Mouse (Mus musculus): ENCODE measurements at regions not wholly inside any gene's neighbourhood (a gene's known extent, or its start where the extent isn't known, plus 50 kb on each side); places are given as distances from the start of the nearest gene placed in this dataset.

GRCm38 (mm10) chr16:91156506-91156905 lies 61.6 kb upstream of the 4932438H23Rik start:
- no peak for ATAC-seq (ENCODE audit: insufficient number of reproducible peaks, insufficient read depth, low FRiP score, low TSS enrichment, low read depth)
- Histone ChIP-seq H3K4me2 (no peak overlapping the region), H3K27ac (no peak overlapping the region), H3K4me1 (replicated peaks) (0 out of 2 replicates have a peak, but pooled peaks cover 5% of the 10 kb centered on the region), H3K9ac (replicated peaks) (no peak overlapping the region), H3K27me3 (peaks cover 1% of the 10 kb centered on the region; the same call in 1 of the 2 replicates), H3K9me3 (no peaks in the 10 kb centered on the region), H3K36me3 (no peaks in the 10 kb centered on the region), H3K4me3 (replicated peaks) (no peak overlapping the region)
- 29% methylated on average over 15 of the region's 15 CpGs for WGBS

GRCm38 (mm10) chr16:91160679-91161078 lies 64.6 kb upstream of the Olig2 start:
- ATAC-seq (ENCODE audit: insufficient number of reproducible peaks, insufficient read depth, low FRiP score, low TSS enrichment, low read depth) = no peak
- H3K9ac ChIP-seq (replicated peaks) = no peak overlapping the region
- 0 out of 2 replicates have a peak, but pooled peaks cover 5% of the 10 kb centered on the region for H3K4me1 ChIP-seq (replicated peaks)
- H3K36me3 ChIP-seq = no peaks in the 10 kb centered on the region
- H3K9me3 ChIP-seq = no peaks in the 10 kb centered on the region
- H3K27ac ChIP-seq = no peak overlapping the region
- no peak overlapping the region for H3K4me2 ChIP-seq
- H3K27me3 ChIP-seq = peaks cover 23% of the 10 kb centered on the region
- 15% methylated on average over 8 of the region's 8 CpGs for WGBS
- H3K4me3 ChIP-seq (replicated peaks) = no peak overlapping the region

- H3K27ac ChIP-seq = no peak overlapping the region
- H3K36me3 ChIP-seq = no peaks in the 10 kb centered on the region
- no peaks in the 10 kb centered on the region for H3K9me3 ChIP-seq
- no peak for ATAC-seq (ENCODE audit: insufficient number of reproducible peaks, insufficient read depth, low FRiP score, low TSS enrichment, low read depth)
- no peaks in the 10 kb centered on the region for H3K4me1 ChIP-seq (replicated peaks)
- H3K4me2 ChIP-seq = no peak overlapping the region
- peaks cover 23% of the 10 kb centered on the region for H3K27me3 ChIP-seq
- H3K4me3 ChIP-seq (replicated peaks) = no peak overlapping the region
- 74% methylated on average over 6 of the region's 6 CpGs for WGBS
- H3K9ac ChIP-seq (replicated peaks) = no peak overlapping the region
Measured at GRCm38 (mm10) chr16:91161616-91162015, 63.6 kb upstream of the Olig2 start.

GRCm38 (mm10) chr16:91162381-91162780 lies 62.9 kb upstream of the Olig2 start:
- H3K4me2 ChIP-seq = no peak overlapping the region
- H3K27me3 ChIP-seq = peaks cover 31% of the 10 kb centered on the region
- no peaks in the 10 kb centered on the region for H3K4me1 ChIP-seq (replicated peaks)
- WGBS = 59% methylated on average over 6 of the region's 6 CpGs
- no peak overlapping the region for H3K27ac ChIP-seq
- no peaks in the 10 kb centered on the region for H3K9me3 ChIP-seq
- H3K9ac ChIP-seq (replicated peaks) = no peak overlapping the region
- no peak overlapping the region for H3K4me3 ChIP-seq (replicated peaks)
- no peak for ATAC-seq (ENCODE audit: insufficient number of reproducible peaks, insufficient read depth, low FRiP score, low TSS enrichment, low read depth)
- H3K36me3 ChIP-seq = no peaks in the 10 kb centered on the region

GRCm38 (mm10) chr16:91165906-91166305 lies 59.4 kb upstream of the Olig2 start:
- ATAC-seq (ENCODE audit: insufficient number of reproducible peaks, insufficient read depth, low FRiP score, low TSS enrichment, low read depth) = no peak
- Histone ChIP-seq H3K27ac (no peak overlapping the region), H3K9ac (replicated peaks) (no peak overlapping the region), H3K4me3 (replicated peaks) (no peak overlapping the region), H3K4me1 (replicated peaks) (peaks cover 8% of the 10 kb centered on the region), H3K27me3 (peaks cover 62% of the 10 kb centered on the region), H3K4me2 (no peak overlapping the region), H3K36me3 (no peaks in the 10 kb centered on the region), H3K9me3 (no peaks in the 10 kb centered on the region)
- whole genome bisulfite sequencing = 78% methylated on average over 4 of the region's 4 CpGs

- no peak overlapping the region for H3K4me2 ChIP-seq
- peaks cover 59% of the 10 kb centered on the region for H3K27me3 ChIP-seq
- H3K27ac ChIP-seq = no peak overlapping the region
- no peaks in the 10 kb centered on the region for H3K36me3 ChIP-seq
- no peak overlapping the region for H3K9ac ChIP-seq (replicated peaks)
- H3K4me3 ChIP-seq (replicated peaks) = no peak overlapping the region
- ATAC-seq (ENCODE audit: insufficient number of reproducible peaks, insufficient read depth, low FRiP score, low TSS enrichment, low read depth) = no peak
- H3K4me1 ChIP-seq (replicated peaks) = peaks cover 8% of the 10 kb centered on the region
- H3K9me3 ChIP-seq = no peaks in the 10 kb centered on the region
Measured at GRCm38 (mm10) chr16:91166866-91167265, 58.4 kb upstream of the Olig2 start.

- Histone ChIP-seq H3K9me3 (no peaks in the 10 kb centered on the region), H3K27me3 (peaks cover 50% of the 10 kb centered on the region), H3K36me3 (no peaks in the 10 kb centered on the region), H3K4me1 (replicated peaks) (peaks cover 8% of the 10 kb centered on the region), H3K9ac (replicated peaks) (no peak overlapping the region), H3K27ac (no peak overlapping the region), H3K4me2 (no peak overlapping the region), H3K4me3 (replicated peaks) (no peak overlapping the region)
- 63% methylated on average over 7 of the region's 7 CpGs for WGBS
- ATAC-seq (ENCODE audit: insufficient number of reproducible peaks, insufficient read depth, low FRiP score, low TSS enrichment, low read depth) = no peak
Measured at GRCm38 (mm10) chr16:91168398-91168797, 56.9 kb upstream of the Olig2 start.

GRCm38 (mm10) chr16:91169829-91170228 lies 55.4 kb upstream of the Olig2 start:
- no peaks in the 10 kb centered on the region for H3K36me3 ChIP-seq
- H3K4me2 ChIP-seq = peak overlapping the region; percentile 53
- no peak for ATAC-seq (ENCODE audit: insufficient number of reproducible peaks, insufficient read depth, low FRiP score, low TSS enrichment, low read depth)
- no peak overlapping the region for H3K27ac ChIP-seq
- H3K9ac ChIP-seq (replicated peaks) = no peak overlapping the region; the same call in 1 of the 2 replicates
- 2% methylated on average over 16 of the region's 16 CpGs for WGBS
- peaks cover 42% of the 10 kb centered on the region for H3K27me3 ChIP-seq
- peak overlapping the region; percentile 26 for H3K4me3 ChIP-seq (replicated peaks)
- peaks cover 21% of the 10 kb centered on the region for H3K4me1 ChIP-seq (replicated peaks)
- H3K9me3 ChIP-seq = no peaks in the 10 kb centered on the region

- Histone ChIP-seq H3K9ac (replicated peaks) (no peak overlapping the region), H3K27me3 (peaks cover 51% of the 10 kb centered on the region)
- ATAC-seq (ENCODE audit: insufficient number of reproducible peaks, insufficient read depth, low FRiP score, low TSS enrichment, low read depth) = no peak
Measured at GRCm38 (mm10) chr16:91171911-91172440, 53.3 kb upstream of the Olig2 start.

GRCm38 (mm10) chr16:91172510-91172909 lies 52.7 kb upstream of the Olig2 start:
- Histone ChIP-seq H3K4me1 (replicated peaks) (peaks cover 33% of the 10 kb centered on the region), H3K9ac (replicated peaks) (no peak overlapping the region), H3K36me3 (no peaks in the 10 kb centered on the region), H3K27me3 (peaks cover 51% of the 10 kb centered on the region), H3K4me2 (no peak overlapping the region), H3K9me3 (no peaks in the 10 kb centered on the region), H3K4me3 (replicated peaks) (no peak overlapping the region), H3K27ac (no peak overlapping the region)
- WGBS = 69% methylated on average over 9 of the region's 9 CpGs
- ATAC-seq (ENCODE audit: insufficient number of reproducible peaks, insufficient read depth, low FRiP score, low TSS enrichment, low read depth) = no peak

More at GRCm38 (mm10) chr16:91171911-91172440, 53.3 kb upstream of the Olig2 start:
- no peak overlapping the region for H3K4me3 ChIP-seq (replicated peaks)
- no peak overlapping the region for H3K27ac ChIP-seq
- no peak overlapping the region for H3K4me2 ChIP-seq
- no peaks in the 10 kb centered on the region for H3K9me3 ChIP-seq
- H3K36me3 ChIP-seq = no peaks in the 10 kb centered on the region
- 85% methylated on average over 14 of the region's 14 CpGs for WGBS
- peaks cover 33% of the 10 kb centered on the region for H3K4me1 ChIP-seq (replicated peaks)

GRCm38 (mm10) chr16:91173241-91173640 lies 52.0 kb upstream of the Olig2 start:
- Histone ChIP-seq H3K36me3 (no peaks in the 10 kb centered on the region), H3K4me2 (no peak overlapping the region), H3K9ac (replicated peaks) (no peak overlapping the region), H3K9me3 (no peaks in the 10 kb centered on the region), H3K27me3 (peaks cover 50% of the 10 kb centered on the region), H3K4me3 (replicated peaks) (no peak overlapping the region), H3K27ac (no peak overlapping the region), H3K4me1 (replicated peaks) (peaks cover 33% of the 10 kb centered on the region)
- WGBS = 78% methylated on average over 15 of the region's 15 CpGs
- no peak for ATAC-seq (ENCODE audit: insufficient number of reproducible peaks, insufficient read depth, low FRiP score, low TSS enrichment, low read depth)

- ATAC-seq (ENCODE audit: insufficient number of reproducible peaks, insufficient read depth, low FRiP score, low TSS enrichment, low read depth) = 0 out of 2 replicates have a peak, but pooled peaks have one; percentile 52
- WGBS = 21% methylated on average over 3 of the region's 3 CpGs
- peaks cover 33% of the 10 kb centered on the region for H3K4me1 ChIP-seq (replicated peaks)
- H3K4me2 ChIP-seq = no peak overlapping the region
- no peak overlapping the region for H3K9ac ChIP-seq (replicated peaks)
- H3K27ac ChIP-seq = 0 out of 2 replicates have a peak overlapping the region, but pooled peaks have one; percentile 0
- peaks cover 46% of the 10 kb centered on the region for H3K27me3 ChIP-seq
- no peak overlapping the region for H3K4me3 ChIP-seq (replicated peaks)
- H3K36me3 ChIP-seq = no peaks in the 10 kb centered on the region
- no peaks in the 10 kb centered on the region for H3K9me3 ChIP-seq
Measured at GRCm38 (mm10) chr16:91173870-91174278, 51.4 kb upstream of the Olig2 start.

All from limb, embryonic 12.5 days (tissue).